Mouse (Mus musculus): ENCODE results near the gene Csf2ra.
"Not testable (repeated sequence)": the region's sequence is repeated elsewhere in the genome, so short reads cannot be mapped to it uniquely, and the experiment has no call there.

The Csf2ra gene

DNA sequence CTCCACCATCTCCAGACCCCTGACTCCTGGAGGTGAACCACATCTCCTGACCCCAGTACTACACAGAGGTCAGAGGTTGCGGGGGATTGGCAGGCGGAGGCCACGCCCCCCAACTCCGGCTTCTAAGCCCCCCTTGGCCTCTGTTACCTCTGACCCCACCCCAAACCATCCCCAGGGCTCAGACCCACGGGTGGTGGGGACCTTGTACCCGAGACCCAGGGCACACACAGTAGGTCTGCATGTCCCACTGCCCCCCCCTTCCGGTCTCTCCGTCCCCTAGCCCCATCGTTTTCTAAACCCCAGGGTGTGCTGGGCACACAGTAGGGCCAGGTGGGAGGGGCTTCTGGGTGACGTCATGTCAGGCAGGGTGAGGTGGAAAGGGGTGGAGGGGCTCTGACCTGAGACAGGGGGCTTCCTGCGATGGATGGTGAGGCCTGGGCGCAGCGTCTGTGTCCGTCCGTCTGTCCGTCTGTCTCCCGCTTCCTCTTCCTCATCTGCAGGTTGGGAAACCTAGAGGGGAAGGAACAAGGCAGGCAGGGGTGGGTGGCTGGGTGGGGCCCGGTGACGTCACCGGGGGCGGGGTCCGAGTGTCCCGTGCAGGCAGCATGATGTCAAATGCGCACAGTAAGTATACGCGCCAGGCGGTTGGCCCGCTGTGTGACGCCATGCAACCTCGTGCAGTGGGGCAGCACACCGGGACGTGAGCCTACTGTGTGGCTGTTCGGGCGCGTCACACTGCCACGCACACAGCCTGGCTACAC, at the start of gene Csf2ra:
Gene Csf2ra, minus strand, starts transcription at position 489 of the 761 bp plus-strand sequence.
- DNase-seq: peak; percentile 6

DNA sequence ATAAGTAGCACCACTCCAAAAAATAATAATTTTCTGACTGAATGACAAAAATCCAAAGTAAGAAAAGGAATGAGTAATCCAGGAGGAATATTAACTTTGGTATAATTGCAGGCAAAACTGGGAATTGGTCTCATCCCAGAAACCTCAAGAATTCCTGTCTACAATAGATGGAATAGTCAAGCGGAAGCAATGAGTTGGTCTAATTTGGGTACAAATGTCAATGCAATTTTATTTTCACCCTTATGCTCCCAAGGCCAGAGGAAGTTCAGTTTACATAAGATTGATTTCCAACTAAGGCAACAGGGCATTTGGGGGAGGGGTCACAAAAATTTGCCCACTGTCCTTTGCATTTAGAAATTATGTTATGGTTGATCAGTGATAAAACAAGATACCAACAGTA, 47.2 kb upstream of the Csf2ra start:
- no peak for DNase-seq

DNA sequence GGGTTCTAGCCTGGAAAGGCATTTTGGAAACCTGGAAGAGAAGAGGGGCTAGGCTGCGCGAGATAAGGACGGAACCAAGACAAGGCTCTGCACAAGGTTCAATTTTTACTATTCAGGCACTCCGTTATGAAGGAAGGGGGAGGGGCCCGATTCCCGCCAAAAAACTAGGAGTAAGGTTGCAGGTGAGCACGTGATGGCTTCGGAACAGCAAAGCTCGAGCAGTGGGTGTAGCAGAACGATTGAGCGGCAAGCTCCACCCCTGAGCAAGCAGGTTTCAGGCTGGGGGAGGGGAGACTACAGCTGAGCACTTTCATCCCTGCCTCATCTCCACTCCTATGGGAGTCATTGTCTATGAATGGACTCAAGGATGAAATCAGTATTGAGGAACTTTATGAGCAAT, 40.9 kb upstream of the Csf2ra start:
- not testable (repeated sequence) for DNase-seq

DNA sequence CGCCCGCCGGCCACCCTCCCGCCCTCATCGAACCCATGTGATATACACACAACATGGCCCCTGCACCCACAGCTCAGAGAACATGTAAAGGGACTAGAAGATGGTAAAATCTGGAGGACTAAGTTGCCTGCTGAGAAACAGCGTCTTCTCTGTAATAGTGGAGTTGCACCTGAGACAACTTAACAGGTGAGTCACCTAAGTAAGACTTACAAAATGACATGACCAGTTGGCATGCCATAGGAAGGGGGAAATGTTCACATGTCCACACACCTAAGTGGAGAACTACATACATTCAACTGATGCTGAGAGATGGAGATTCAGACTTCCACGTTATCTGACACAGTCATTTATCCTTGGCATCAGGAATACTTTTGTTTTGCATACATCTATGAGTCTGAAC, 38.9 kb upstream of the Csf2ra start:
- DNase-seq: no peak

DNA sequence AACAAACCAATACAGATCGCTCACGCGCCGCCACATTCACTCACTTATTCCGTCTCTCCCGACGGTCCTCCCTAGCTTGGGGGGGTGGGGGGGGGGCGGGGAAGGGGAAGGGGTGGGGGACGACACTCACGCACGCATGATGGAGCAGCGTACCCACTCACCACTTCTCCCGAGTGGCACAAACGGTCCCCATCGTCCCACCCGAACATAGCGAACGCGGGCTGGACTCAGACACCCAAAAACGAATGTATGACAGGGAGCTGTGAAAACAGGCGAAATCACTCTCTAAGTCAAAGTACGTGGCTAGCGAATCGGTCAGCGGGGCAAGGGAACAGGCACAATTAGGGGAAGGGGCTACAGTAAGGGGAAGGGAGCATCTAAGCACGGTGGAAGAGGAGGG, 38.4 kb upstream of the Csf2ra start:
- peak; percentile 44 for DNase-seq

DNA sequence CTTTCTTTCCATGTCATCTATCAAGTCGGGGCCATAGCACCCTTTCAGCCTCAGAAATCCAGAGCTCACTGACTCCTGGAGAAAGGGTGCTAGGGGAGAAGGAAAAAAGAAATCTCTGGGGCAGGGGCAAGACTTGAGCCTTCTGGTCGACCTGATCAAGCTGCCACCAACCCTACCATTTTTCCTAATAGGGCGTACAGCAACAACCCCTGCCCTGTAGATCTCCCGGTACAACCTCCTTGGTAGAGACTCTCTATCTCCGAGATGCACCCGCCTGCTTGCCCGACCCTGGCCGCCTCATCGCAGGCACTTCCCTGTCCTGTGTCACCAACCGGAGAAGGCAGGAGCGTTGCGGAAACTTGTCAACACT, 38.0 kb upstream of the Csf2ra start:
- DNase-seq: peak; percentile 37

DNA sequence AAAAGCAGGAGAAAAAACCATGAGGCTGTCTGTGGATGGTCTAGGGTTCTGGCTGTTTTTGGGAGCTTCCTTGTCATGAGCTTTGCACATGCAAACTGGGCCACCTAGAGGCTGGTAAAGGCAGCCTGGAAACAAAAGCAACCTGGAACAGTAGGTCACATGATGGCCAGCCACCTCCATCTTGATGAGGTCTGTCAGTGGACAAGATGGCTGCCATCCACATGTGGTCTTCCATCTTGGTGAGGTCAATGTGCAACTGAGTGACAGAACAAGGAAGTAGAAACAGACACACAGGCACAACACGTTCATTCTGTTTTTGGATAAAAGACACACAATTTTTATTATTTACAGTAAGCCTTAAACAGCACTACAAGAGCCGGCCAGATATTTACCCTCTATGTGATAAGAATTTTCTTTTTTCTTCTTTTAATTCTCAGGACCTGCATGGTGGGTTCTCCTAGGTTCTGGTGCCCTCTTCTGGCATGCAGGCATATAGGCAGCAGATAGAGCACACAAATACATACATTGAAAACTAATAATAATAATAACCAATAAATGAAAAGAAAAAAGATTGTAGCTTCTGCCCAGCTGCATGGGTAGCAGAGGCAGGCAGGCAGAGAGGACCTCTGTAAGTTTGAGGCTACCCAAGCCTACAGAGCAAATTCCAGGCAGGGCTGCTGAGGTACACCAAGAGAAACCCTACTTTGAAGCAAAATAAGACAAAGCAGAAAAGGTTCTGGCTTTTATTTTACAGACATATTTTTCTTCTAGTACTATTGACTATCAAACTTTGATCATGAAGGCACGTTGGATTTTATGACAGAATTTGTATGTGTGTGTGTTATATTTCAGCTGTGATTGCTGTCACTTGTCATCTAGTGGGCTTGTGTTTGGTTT, 37.4 kb upstream of the Csf2ra start:
- DNase-seq: peak; percentile 42

DNA sequence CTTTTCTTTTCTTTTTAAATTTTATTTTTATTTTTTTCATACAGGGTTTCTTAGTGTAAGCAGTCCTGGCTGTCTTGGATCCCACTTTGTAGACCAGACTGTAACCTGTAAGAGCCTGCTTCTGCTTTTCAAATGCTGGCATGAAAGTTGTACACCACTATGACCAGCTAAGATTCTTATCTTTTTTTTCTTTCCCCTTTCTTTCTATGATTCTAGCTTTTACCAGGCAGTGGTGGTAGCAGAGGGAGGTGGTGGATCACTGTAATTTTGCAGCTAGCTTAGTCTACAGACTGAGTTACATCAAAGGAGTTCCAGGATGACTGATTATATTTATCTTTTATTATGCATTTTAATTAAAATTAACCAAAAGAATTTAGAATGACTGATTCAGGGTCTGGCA, 36.7 kb upstream of the Csf2ra start:
- DNase-seq: no peak

DNA sequence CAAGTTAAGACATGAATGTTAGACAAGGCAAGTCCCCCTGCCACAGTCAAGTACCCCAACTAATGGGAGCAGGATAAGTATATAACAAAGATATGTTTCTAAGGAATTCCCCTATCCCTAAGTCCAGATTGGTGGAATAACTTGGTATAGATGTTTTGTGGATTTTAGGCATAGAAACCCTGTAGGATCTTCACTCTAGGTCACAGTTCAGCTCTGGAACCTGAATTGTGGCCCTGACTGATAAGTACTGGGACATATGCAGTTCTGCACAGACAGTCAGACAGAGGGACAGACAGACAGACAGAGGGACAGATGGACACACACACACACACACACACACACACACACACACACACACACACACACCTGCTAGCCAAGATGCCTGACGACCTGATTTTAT, 36.0 kb upstream of the Csf2ra start:
- no peak for DNase-seq

DNA sequence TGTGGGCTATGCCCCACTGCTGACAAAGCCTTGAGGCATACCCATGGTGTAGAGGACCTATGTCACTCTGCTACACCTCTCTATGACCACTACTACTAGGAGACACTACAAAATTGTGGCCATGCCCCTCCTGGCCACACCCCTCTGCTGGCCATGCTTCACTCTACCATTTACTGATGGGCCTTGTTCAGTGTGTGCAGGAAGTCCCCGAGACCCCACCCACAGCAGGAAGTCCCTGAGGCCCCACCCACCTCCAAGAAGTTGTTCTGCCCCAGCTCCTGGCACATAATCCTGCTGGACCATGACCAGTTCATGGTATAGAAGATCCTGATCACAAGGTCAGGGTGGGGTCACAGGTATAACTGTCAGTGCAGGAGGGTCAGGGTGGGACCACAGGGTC, 33.0 kb upstream of the Csf2ra start:
- no peak for DNase-seq

DNA sequence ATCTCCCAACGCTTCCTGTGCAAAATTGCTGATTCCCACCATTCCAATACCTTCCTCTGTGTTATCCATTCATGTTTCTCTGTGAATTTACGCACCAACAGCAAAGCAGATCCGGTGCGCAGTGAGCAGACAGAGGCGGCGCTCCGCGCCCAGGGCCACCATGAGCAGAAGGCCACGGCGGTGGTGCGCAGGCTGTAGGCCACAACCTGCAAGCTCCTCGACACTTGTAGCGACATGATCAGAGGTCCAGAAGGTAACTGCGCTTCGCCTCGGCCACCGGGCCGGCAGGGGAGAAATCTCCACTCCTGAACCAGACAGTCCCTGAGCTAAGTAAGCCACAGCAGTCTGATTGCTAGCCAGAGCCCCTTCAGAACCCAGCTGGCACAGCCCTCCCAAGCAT, 29.5 kb upstream of the Csf2ra start:
- DNase-seq: no peak

DNA sequence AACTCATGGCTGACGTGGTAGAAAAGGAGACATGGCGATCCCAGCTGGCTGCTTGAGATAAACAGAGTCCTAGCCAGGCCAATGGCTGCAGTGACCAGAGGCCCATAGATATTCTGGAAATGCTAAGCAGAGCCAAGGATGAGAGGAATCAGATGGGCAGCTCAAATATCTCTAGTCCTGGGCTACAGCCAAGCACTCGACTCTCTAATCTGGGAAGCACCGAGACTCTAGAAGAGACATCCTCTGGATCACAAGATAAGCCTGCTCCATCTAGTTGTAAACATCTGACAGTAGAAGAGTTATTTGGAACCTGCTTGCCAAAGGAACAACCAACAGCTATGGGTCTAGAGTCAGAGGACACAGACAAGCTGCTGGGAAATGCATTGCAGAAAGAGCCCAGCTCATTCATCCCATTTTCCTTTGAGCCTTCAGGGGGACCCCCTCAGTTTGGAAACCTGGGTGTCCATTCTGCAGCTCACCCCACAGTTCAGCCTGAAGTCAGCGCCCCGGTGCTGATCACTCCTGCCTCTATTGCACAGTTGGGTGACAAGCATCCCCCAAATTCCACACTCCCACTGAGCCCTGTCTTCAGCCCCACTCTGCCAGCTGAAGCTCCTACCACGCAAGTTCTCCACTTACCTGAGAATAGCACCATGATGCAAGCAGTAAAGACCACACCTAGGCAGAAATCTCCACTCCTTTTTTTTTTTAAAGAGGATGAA, 28.1 kb upstream of the Csf2ra start:
- no peak for DNase-seq

DNA sequence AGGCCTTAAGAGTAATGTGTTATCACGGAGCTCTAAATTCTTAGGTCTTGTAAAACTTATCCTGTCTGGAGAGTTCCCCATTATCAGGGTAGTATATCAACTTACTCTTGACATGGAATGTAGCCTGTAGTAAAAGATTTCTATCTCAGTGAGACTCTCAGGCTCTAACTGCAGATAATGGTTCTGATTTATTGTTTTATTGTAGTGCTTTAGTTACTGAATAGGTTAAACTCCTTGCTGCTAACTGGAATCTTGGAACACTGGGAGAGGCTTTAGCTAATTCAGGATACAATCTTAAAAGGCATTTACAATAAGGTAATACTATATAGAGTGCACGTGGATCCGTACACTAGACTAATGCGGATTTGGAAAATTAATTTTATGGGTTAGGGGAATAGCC, 19.1 kb upstream of the Csf2ra start:
- DNase-seq: not testable (repeated sequence)

DNA sequence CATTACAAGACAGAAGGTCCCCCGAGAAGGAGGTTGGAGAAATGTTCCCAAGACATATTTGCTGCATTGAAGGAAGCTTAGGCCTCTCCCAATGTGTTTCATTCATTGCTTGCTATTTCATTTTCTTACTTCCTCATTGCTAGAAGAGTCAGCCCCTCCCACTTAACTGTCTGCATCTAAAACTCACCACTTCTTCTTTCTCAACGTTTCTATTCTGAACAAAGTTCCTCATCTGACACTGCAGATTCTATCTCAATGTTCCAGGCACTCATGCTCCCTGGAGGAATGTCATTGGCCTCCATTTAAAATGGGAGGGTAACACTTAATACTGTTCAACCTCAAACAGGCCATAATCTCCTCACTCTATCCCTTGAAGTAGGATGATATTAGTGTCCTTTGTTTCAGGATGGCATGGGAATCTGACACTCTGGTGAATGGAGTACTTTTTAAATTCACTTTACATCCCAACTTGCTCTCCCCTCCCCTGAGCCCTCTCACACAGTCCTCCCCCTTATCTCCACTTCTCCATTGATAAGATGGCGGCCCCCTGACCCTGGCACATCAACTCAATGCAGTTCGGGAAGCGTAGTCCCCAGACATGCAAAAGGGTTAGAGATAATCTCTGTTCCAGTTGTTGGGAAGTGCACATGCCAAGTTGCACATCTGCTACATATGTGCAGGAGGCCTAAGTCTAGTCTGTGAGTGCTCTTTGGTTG, 16.6 kb upstream of the Csf2ra start:
- no peak for DNase-seq

DNA sequence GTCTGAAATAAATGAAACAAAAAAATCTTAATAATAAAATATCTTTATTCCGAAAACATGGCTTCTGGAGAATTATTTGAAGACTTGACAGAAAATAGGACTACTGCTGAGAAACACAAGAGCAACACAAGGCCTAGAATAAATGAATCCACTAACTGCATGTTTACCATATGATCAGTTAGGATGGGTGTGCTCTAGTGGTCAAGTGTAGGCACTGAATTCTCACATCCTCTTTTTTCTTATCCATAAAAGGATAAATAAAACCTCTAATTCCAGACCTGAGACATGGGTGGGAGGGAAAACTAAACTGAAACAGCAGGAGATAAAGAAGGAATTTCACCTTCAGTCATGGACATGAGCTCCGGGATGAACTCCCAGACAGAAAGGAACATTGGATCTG, 9.7 kb upstream of the Csf2ra start:
- no peak for DNase-seq

DNA sequence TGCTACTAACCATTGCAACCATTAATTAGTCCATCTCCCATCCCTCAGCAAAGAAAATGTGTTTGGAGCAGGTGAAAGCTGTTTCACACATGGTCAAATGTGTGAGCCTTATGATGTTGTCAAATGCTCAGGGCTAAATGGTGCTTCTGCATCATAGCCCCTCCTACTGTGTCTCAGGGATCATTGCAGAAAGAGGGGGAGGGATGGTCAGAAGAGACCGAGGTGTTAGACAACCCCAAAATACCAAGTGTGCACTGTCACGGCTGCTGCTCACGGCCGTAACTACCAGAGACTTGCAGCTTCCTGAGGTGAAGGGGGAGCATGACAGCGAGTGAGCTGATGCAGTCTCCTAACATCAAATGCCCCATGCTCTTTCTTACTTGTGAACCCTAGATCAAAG, 6.3 kb upstream of the Csf2ra start:
- DNase-seq: no peak

DNA sequence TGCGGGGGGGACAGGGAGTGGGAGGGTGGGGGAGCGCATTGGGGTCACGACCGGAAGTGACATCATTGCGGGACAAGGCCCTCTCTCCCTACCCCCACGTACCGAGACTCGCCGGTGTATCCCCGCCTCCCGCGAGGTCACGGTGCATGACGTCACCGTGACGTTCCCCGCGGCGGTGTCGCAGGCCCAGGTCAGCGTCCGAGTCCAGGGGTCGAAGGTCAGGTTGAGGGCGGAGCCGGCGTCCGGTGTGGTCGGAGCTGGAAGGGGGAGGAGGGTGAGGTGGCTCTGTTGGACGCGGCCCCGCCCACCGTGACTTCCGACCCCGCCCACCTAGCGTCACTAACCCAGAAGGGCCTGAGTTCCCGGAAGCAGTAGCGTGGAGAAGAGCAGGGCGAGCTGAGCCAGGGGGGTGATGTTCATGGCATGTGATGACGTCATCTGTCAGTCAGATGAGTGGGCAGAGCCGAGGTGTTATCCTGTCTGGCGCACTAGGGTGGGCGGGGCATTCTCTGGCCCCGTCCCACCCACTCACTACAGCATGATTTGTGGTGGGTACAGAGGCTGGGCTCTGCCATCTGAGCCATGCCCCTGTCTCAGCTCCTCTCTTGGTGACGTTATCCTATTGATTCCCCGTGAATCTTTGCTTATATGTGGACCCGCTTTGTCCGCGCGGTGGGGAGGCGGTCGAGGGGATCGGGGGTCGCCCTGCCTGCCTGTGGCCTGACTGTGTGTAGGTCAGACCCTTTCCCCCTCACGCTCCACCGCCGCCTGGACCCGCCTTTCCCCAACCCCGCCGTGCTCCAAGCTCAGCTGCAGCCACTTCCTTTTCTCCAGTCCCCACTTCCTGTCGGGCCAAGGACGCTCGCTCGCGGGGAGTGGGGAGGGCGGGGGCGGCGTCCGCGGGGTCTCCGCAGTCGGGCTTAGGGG, 1.0 kb downstream of the Csf2ra start:
- peak; percentile 76 for DNase-seq

DNA sequence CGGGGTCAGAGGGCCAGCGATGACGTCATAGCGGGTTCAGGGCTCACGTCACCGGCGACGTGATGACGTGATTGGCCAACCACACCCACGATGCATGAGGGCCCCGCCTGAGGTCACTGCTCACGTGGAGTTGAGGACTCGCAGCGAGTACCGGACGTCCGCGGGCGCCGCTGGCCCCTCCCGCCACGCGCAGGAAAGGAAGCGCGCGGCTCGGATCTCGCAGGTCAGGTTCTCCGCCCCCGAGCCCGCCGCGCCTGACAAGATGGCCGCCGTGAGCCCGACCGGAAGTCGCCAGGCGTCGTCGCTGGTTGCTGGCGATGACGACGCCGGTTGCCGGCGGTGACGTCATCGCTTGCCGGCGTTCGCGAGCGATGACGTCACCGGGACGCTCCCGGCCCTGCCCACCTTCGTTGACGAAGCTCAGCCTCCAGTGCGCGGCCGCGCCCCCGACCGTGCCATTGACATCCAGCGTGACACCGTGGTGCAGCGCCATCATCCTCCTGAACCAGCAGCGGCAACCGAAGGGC, 1.8 kb downstream of the Csf2ra start:
- DNase-seq: peak; percentile 62

DNA sequence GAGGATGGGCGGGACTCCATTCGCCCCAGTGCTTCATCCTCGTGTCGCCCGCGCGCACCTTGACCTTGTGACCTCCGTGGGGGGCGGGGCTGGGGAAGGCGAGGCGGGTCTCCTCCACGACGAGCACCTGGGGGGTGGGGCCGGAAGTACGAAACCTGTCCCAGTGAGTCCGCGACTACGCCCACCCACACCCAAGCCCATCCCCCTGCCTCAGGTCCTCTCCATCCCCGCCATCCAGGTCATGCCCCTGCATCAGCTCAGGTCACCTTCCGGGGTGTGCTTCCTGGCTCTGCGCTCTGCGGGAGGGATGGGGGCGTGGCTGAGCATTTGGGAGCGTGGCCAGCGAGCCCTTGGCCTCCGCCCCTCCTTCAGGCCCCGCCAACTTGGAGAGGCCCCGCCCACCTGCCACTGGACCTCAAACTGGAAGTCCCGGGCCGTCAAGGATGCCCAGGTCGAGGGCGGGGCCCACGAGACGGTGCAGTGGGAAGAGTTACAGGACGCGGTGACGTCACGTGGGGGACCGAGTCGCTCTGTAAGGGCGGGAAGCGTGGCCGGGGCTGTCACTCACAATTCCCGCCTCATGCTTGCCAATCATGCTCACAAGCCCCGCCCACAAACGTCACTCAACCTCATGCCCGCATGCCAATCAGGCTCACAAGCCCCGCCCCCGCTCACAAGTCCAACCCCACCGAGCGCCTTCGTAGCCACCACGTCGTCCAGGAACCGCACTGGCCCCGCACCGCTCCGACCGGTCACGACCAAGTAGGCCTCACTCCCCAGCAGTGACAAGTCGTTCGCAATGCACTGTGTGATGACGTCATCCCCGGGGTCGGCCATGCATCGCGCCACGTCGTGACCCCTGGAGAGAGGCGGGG, 2.5 kb downstream of the Csf2ra start:
- peak; percentile 55 for DNase-seq

Data from kidney, adult 18-20 months (tissue).